Mouse (Mus musculus) CH12.LX (cell line): ENCODE data around the gene Zfp277. TPM values are rescaled to one million over a fixed set of nuclear protein-coding genes. Genes with fewer than 3 reads are reported as not detected.

ENCODE experiments used
- DNase-seq: peaks from one replicate; pipeline ENCODE4 v3.0.0-alpha.2; 2013; ENCODE audit errors: extremely low read depth
- H3K27ac ChIP-seq: 2 replicates; pipeline ENCODE4 v1.5.1; 2012; ENCODE audit warnings: low read depth, mild to moderate bottlenecking, control low read depth, moderate library complexity; ENCODE audit not compliant: insufficient read depth
- H3K27me3 ChIP-seq: replicated peaks from 2 replicates; pipeline ENCODE3; 2012; ENCODE audit warnings: inconsistent platforms
- H3K36me3 ChIP-seq, 2 experiments: replicated peaks in 1 of 2; 2 replicates each; pipeline versions ENCODE3 to v1.6.1; 2012; ENCODE audit warnings: inconsistent platforms in 1 of 2, low read length in 1 of 2, mild to moderate bottlenecking in 1 of 2, mixed read lengths in 1 of 2, moderate library complexity in 1 of 2; ENCODE audit not compliant: control insufficient read depth in 1 of 2, insufficient read depth in 1 of 2
- H3K4me1 ChIP-seq, 2 experiments: 2 replicates each; pipeline ENCODE4 v1.6.1; 2012; ENCODE audit warnings: inconsistent platforms in 1 of 2, moderate library complexity in 1 of 2; ENCODE audit not compliant: insufficient read depth in 2 of 2, control insufficient read depth in 1 of 2
- H3K4me2 ChIP-seq: 2 replicates; pipeline ENCODE4 v1.6.1; 2012; ENCODE audit warnings: low read depth, mild to moderate bottlenecking, control low read depth; ENCODE audit not compliant: poor library complexity, insufficient read depth, severe bottlenecking
- H3K4me3 ChIP-seq, 3 experiments: fragments of 150-350 bp in 1 of 3; sonication (generic) in 1 of 3; replicated peaks in 1 of 3; 2 replicates each; pipeline versions ENCODE3 to v1.5.1; 2011 to 2012; ENCODE audit warnings: low read depth in 2 of 3, low read length in 2 of 3, mild to moderate bottlenecking in 2 of 3, moderate library complexity in 2 of 3, control low read depth in 1 of 3, improper control_type of control experiment in 1 of 3, inconsistent platforms in 1 of 3, mixed read lengths in 1 of 3; ENCODE audit not compliant: poor library complexity in 1 of 3
- H3K79me2 ChIP-seq: replicated peaks from 2 replicates; pipeline ENCODE4 v1.6.1; 2012; ENCODE audit warnings: mild to moderate bottlenecking, moderate library complexity; ENCODE audit not compliant: control insufficient read depth, poor library complexity, insufficient read depth, severe bottlenecking; ENCODE audit errors: extremely low read depth
- H3K9ac ChIP-seq: 2 replicates; pipeline ENCODE4 v1.6.1; 2012; ENCODE audit warnings: low read depth, mild to moderate bottlenecking, control low read depth, moderate library complexity; ENCODE audit not compliant: insufficient read depth
- H3K9me3 ChIP-seq: replicated peaks from 2 replicates; pipeline ENCODE3; 2012; ENCODE audit warnings: low read length, inconsistent platforms, mixed read lengths
- ELF1 ChIP-seq: IDR thresholded peaks from 2 replicates; pipeline ENCODE4 v1.6.1; 2014; ENCODE audit warnings: low read depth, mild to moderate bottlenecking, inconsistent platforms, low read length, improper control_type of control experiment
- EP300 ChIP-seq: IDR thresholded peaks from 2 replicates; pipeline ENCODE4 v1.6.1; 2011; ENCODE audit warnings: low read length, improper control_type of control experiment
- ETS1 ChIP-seq: conservative IDR thresholded peaks from 2 replicates; pipeline ENCODE4 v1.6.1; 2012; ENCODE audit warnings: low read depth, mild to moderate bottlenecking, inconsistent platforms, low read length, improper control_type of control experiment, moderate library complexity
- GABPA ChIP-seq: IDR thresholded peaks from 2 replicates; pipeline ENCODE4 v1.6.1; 2012; ENCODE audit warnings: low read depth, low read length, improper control_type of control experiment, inconsistent platforms; ENCODE audit not compliant: insufficient replicate concordance
- JUN ChIP-seq: IDR thresholded peaks from 2 replicates; pipeline ENCODE4 v1.6.1; 2011; ENCODE audit warnings: low read depth, mild to moderate bottlenecking, low read length, improper control_type of control experiment, moderate library complexity; ENCODE audit not compliant: insufficient read depth
- KAT2A ChIP-seq: IDR thresholded peaks from 2 replicates; pipeline ENCODE4 v1.6.1; 2012; ENCODE audit warnings: low read length, improper control_type of control experiment, inconsistent platforms; ENCODE audit not compliant: insufficient replicate concordance
- MAZ ChIP-seq: IDR thresholded peaks from 2 replicates; pipeline ENCODE4 v1.6.1; 2012; ENCODE audit warnings: low read depth, mild to moderate bottlenecking, inconsistent platforms, low read length, improper control_type of control experiment, moderate library complexity
- MYC ChIP-seq: IDR thresholded peaks from 2 replicates; pipeline ENCODE4 v1.6.1; 2011; ENCODE audit warnings: low read depth, mild to moderate bottlenecking, improper control_type of control experiment, low read length
- NRF1 ChIP-seq: IDR thresholded peaks from 2 replicates; pipeline ENCODE4 v1.6.1; 2014; ENCODE audit warnings: low read depth, mild to moderate bottlenecking, inconsistent platforms, low read length, improper control_type of control experiment, moderate library complexity
- POLR2A ChIP-seq: IDR thresholded peaks from 2 replicates; pipeline ENCODE4 v1.6.1; 2011; ENCODE audit warnings: low read depth, mild to moderate bottlenecking, improper control_type of control experiment, low read length
- RCOR1 ChIP-seq: conservative IDR thresholded peaks from 2 replicates; pipeline ENCODE4 v1.6.1; 2012; ENCODE audit warnings: low read depth, mild to moderate bottlenecking, inconsistent platforms, low read length, improper control_type of control experiment
- SIN3A ChIP-seq: IDR thresholded peaks from 2 replicates; pipeline ENCODE4 v1.6.1; 2012; ENCODE audit warnings: low read length, improper control_type of control experiment, inconsistent platforms
- SMC3 ChIP-seq: IDR thresholded peaks from 2 replicates; pipeline ENCODE4 v1.6.1; 2011; ENCODE audit warnings: low read depth, low read length, improper control_type of control experiment
- TBP ChIP-seq: conservative IDR thresholded peaks from 2 replicates; pipeline ENCODE4 v1.6.1; 2011; ENCODE audit warnings: low read depth, low read length, improper control_type of control experiment
- TCF12 ChIP-seq: IDR thresholded peaks from 2 replicates; pipeline ENCODE4 v1.6.1; 2014; ENCODE audit warnings: low read depth, mild to moderate bottlenecking, inconsistent platforms, low read length, improper control_type of control experiment
- UBTF ChIP-seq: IDR thresholded peaks from 2 replicates; pipeline ENCODE4 v1.6.1; 2012; ENCODE audit warnings: low read depth, mild to moderate bottlenecking, inconsistent platforms, low read length, improper control_type of control experiment, moderate library complexity
- ZC3H11A ChIP-seq: IDR thresholded peaks from 2 replicates; pipeline ENCODE4 v1.6.1; 2012; ENCODE audit warnings: low read depth, mild to moderate bottlenecking, inconsistent platforms, low read length, improper control_type of control experiment
- ZNF384 ChIP-seq: IDR thresholded peaks from 2 replicates; pipeline ENCODE4 v1.6.1; 2012; ENCODE audit warnings: low read depth, low read length, improper control_type of control experiment, inconsistent platforms
- dilution Hi-C: fragments of 300-500 bp; cut with MboI; formaldehyde crosslinking; loops from 2 replicates; pipeline ENCODE4 v1.14.3; 2020; ENCODE audit warnings: low sequenced_read_pairs; ENCODE audit not compliant: extremely low pct_unique_long_range_greater_than_20kb, extremely low pct_ligation_motif_present
- in situ Hi-C: fragments of 300-500 bp; cut with MboI; formaldehyde crosslinking; loops from 3 replicates; pipeline ENCODE4 v1.14.3; 2019; ENCODE audit warnings: low sequenced_read_pairs, low pct_ligation_motif_present, low pct_unique_long_range_greater_than_20kb, mixed read lengths
- polyA plus RNA-seq: library from polyadenylated mRNA; unstranded; fragments of >175 nt; gene quantifications from 2 replicates; pipeline ENCODE4 v1.2.1, GENCODE M21; 2012; ENCODE audit warnings: low read depth; ENCODE audit not compliant: insufficient read length
- total RNA-seq, 2 experiments: library from RNA; depleted of rRNA; stranded (reverse); fragments of 300-350 nt in 1 of 2; fragments of >200 nt in 1 of 2; gene quantifications; 2 replicates each; pipeline ENCODE4 v1.2.3; 2012 to 2014

The Zfp277 gene
- total and polyA plus RNA-seq, 3 experiments: 13.7 to 31.2 (median 18.9) TPM

DNA sequence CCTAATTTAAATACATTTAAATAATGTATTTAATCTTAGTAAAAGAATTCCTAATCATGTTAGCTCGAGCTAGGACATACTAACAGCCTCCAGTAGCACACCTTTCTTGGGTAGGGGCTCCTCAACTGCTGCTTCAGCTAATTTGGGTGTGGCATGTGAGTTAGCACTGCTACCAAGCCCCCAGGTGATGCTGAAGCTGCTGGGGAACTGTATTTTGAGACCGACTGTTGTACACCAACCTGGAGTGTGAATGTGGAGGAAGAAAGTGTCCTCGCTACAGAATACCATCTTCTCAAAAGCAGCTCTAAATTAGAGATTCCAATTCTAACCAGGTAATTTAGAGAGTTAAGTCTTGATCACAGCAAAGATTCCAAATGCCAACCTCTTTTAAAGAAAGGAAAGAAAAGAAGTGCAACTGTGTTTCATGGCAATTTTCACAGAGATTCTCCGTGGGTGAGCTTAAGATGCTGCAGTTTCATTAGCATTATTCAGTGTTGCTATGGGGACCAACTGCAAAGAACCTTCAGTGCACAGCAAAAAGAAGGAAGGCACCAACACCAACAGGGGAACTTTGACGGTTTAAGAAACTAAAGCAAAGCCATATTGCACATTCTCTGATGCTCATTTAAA, 30.9 kb downstream of the Zfp277 start:
- no peaks in the 10 kb centered on the region; the same call in 1 of the 2 replicates for H3K79me2 ChIP-seq
- no peak for DNase-seq
- H3K27me3 ChIP-seq: no peaks in the 10 kb centered on the region
- H3K9ac ChIP-seq: no peak overlapping the region
- no peak overlapping the region for H3K4me2 ChIP-seq
- H3K4me1 ChIP-seq: no peaks in the 10 kb centered on the region
- in situ Hi-C loops: no loop called here
- dilution Hi-C loops: no loop called here
- H3K36me3 ChIP-seq: peaks cover 0 to 7% of the 10 kb centered on the region in 2 experiments
- H3K27ac ChIP-seq: no peak overlapping the region
- H3K4me3 ChIP-seq: no peak overlapping the region
- no peaks in the 10 kb centered on the region for H3K9me3 ChIP-seq
- TF ChIP-seq POLR2A (no peak), RCOR1 (no peak), MYC (no peak), EP300 (no peak), NRF1 (no peak), ELF1 (no peak), JUN (no peak), ZNF384 (no peak), KAT2A (no peak), TBP (no peak), TCF12 (no peak), ETS1 (no peak), ZC3H11A (no peak), GABPA (no peak), SIN3A (no peak)
- TF ChIP-seq, all 38 proteins: peak for 0

DNA sequence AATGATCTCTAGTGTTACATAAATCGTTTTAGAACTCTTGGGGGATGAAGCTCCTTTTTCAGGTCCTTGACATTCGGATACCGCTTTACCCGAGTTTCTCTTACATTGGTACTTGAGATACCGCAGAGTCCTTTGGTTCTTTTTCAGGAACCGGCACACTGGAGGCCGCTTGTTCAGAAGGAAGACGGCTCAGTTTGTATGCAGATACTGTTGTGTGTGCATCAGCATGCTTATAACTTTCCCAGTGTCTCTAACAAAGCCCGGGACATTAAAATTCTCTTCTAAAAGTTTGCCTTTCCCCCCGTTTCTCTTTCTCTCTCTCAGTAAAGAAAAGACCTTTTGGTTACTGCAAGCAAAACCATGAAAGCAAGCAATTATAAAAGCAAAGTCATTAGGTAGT, 45.9 kb downstream of the Zfp277 start:
- H3K4me3 ChIP-seq: no peak overlapping the region
- H3K9me3 ChIP-seq: peaks cover 3% of the 10 kb centered on the region
- no peak for DNase-seq
- H3K27ac ChIP-seq: no peak overlapping the region
- in situ Hi-C loops (no loop called here), dilution Hi-C loops (no loop called here)
- H3K36me3 ChIP-seq: peaks cover 0 to 8% of the 10 kb centered on the region in 2 experiments
- no peaks in the 10 kb centered on the region for H3K79me2 ChIP-seq
- no peak overlapping the region for H3K9ac ChIP-seq
- TF ChIP-seq TBP (no peak), KAT2A (no peak), TCF12 (no peak), ETS1 (no peak), SMC3 (no peak), JUN (no peak), ELF1 (no peak), UBTF (no peak), MYC (no peak), MAZ (no peak)
- H3K27me3 ChIP-seq: no peaks in the 10 kb centered on the region
- no peak overlapping the region for H3K4me2 ChIP-seq
- H3K4me1 ChIP-seq: no peaks in the 10 kb centered on the region
